Mouse (Mus musculus): ENCODE results near the gene Krcc1. TPM values are rescaled to one million over a fixed set of nuclear protein-coding genes. Genes with fewer than 3 reads are reported as not detected.
"Not testable (repeated sequence)": the region's sequence is repeated elsewhere in the genome, so short reads cannot be mapped to it uniquely, and the experiment has no call there.

The Krcc1 gene
- polyA plus RNA-seq, 1 experiment: 6.9 TPM

GRCm38 (mm10) chr6:71330486-71330885, 59.0 kb downstream of the Krcc1 start:
- no peaks in the 10 kb centered on the region for H3K36me3 ChIP-seq (ENCODE audit: control insufficient read depth, insufficient read depth, low read length)
- WGBS: 70% methylated on average over 7 of the region's 7 CpGs
- H3K4me1 ChIP-seq (ENCODE audit: control insufficient read depth, insufficient read depth, insufficient read length, low read length): no peaks in the 10 kb centered on the region
- H3K27me3 ChIP-seq (ENCODE audit: control insufficient read depth, insufficient read depth, low read length): no peaks in the 10 kb centered on the region
- no peak overlapping the region for H3K4me3 ChIP-seq (ENCODE audit: low read depth, low read length)
- no peak overlapping the region for H3K27ac ChIP-seq (ENCODE audit: insufficient read depth, low read depth, low read length)
- TF ChIP-seq POLR2A (IDR thresholded peaks at IDR 0.05; ENCODE audit: low read depth, low read length) (no peak), CTCF (IDR thresholded peaks at IDR 0.05; ENCODE audit: extremely low read depth, insufficient read length, insufficient replicate concordance, low read depth, low read length) (no peak)

GRCm38 (mm10) chr6:71331491-71331890, 60.0 kb downstream of the Krcc1 start:
- not testable (repeated sequence) for H3K4me3 ChIP-seq (ENCODE audit: low read depth, low read length); H3K36me3 ChIP-seq (ENCODE audit: control insufficient read depth, insufficient read depth, low read length); H3K27ac ChIP-seq (ENCODE audit: insufficient read depth, low read depth, low read length); H3K27me3 ChIP-seq (ENCODE audit: control insufficient read depth, insufficient read depth, low read length); H3K4me1 ChIP-seq (ENCODE audit: control insufficient read depth, insufficient read depth, insufficient read length, low read length)
- WGBS: 75% methylated on average over 2 of the region's 4 CpGs

DNA sequence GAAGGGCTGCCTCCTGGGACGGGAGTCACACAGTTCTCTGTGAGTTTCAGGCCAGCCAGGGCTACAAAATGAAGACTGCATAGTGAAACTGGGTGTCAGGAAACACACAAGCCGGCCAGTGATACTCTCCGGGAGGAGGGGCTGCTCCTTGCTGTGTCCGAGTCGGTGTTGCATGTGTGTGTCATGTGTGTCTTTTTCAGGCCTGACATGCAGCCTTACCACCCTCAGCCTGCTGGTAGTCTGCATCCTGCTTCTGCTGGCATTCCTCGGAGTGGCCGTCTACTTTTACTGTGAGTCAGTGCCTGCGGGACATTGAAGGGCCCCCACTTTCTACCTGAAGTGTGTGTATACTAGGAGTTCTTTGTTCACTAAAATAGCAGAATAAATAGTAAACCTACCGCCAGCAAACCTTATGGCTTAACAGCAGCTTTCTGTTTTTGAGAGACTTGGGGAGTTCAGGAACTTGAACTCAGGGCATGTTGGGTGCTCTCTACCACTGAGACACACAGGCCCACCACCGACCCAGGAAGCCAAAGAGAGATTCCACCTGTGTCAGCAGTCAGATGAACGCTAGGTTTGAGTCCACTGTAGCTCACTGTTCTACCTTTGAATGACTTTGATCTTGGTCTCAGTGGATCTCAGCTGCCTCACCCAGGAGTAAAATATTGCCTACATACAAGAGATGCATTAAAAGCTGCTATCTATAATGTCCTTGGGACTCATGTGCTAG, 60.9 kb downstream of the Krcc1 start:
- 78% methylated on average over 11 of the region's 11 CpGs for WGBS
- no peaks in the 10 kb centered on the region for H3K27me3 ChIP-seq (ENCODE audit: control insufficient read depth, insufficient read depth, low read length)
- no peaks in the 10 kb centered on the region for H3K36me3 ChIP-seq (ENCODE audit: control insufficient read depth, insufficient read depth, low read length)
- no peak overlapping the region for H3K4me3 ChIP-seq (ENCODE audit: low read depth, low read length)
- TF ChIP-seq POLR2A (IDR thresholded peaks at IDR 0.05; ENCODE audit: low read depth, low read length) (no peak), CTCF (IDR thresholded peaks at IDR 0.05; ENCODE audit: extremely low read depth, insufficient read length, insufficient replicate concordance, low read depth, low read length) (no peak)
- H3K27ac ChIP-seq (ENCODE audit: insufficient read depth, low read depth, low read length): no peak overlapping the region
- H3K4me1 ChIP-seq (ENCODE audit: control insufficient read depth, insufficient read depth, insufficient read length, low read length): no peaks in the 10 kb centered on the region

GRCm38 (mm10) chr6:71333031-71333430, 61.6 kb downstream of the Krcc1 start:
- TF ChIP-seq CTCF (IDR thresholded peaks at IDR 0.05; ENCODE audit: extremely low read depth, insufficient read length, insufficient replicate concordance, low read depth, low read length) (no peak), POLR2A (IDR thresholded peaks at IDR 0.05; ENCODE audit: low read depth, low read length) (no peak)
- no peak overlapping the region for H3K4me3 ChIP-seq (ENCODE audit: low read depth, low read length)
- H3K27ac ChIP-seq (ENCODE audit: insufficient read depth, low read depth, low read length): no peak overlapping the region
- no peaks in the 10 kb centered on the region for H3K36me3 ChIP-seq (ENCODE audit: control insufficient read depth, insufficient read depth, low read length)
- 83% methylated on average over 3 of the region's 3 CpGs for WGBS
- H3K27me3 ChIP-seq (ENCODE audit: control insufficient read depth, insufficient read depth, low read length): no peaks in the 10 kb centered on the region
- no peaks in the 10 kb centered on the region for H3K4me1 ChIP-seq (ENCODE audit: control insufficient read depth, insufficient read depth, insufficient read length, low read length)

DNA sequence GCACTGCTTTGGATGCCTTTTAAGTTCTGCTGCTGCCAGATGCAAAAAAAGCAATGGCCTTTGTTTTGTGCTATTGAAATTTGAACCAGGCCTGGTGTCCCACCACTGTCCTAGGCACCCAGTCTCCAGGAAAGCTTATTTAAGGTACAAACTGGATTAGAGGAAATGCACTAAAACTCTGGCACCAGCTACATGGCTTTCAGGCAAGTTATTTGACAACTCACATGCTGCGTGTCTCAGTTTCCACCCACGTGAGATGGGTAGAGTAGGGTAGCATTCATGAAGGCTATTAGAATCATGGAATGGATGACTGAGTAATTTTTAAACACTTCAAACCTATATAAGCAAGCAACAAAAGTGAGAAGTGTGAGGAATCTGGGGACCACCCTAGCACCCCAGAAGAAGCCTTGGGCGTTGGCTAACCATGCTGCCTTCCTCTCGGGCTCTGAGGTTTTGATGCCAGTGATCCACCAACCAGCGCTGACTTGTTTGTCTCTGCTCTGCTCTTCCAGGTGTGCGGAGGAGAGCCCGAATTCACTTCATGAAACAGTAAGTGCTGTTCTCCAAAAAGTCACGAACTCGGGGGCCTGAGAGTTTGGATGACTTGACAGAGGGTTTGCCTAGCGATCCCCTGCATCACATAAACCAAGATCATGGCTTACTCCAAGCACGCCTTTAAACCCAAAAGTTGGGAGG, 62.2 kb downstream of the Krcc1 start:
- H3K27me3 ChIP-seq (ENCODE audit: control insufficient read depth, insufficient read depth, low read length): no peaks in the 10 kb centered on the region
- no peak overlapping the region for H3K4me3 ChIP-seq (ENCODE audit: low read depth, low read length)
- TF ChIP-seq POLR2A (IDR thresholded peaks at IDR 0.05; ENCODE audit: low read depth, low read length): no peak
- TF ChIP-seq CTCF (IDR thresholded peaks at IDR 0.05; ENCODE audit: extremely low read depth, insufficient read length, insufficient replicate concordance, low read depth, low read length): no peak

More for the DNA sequence above, 62.2 kb downstream of the Krcc1 start:
- WGBS: 89% methylated on average over 11 of the region's 11 CpGs
- Histone ChIP-seq H3K27ac (ENCODE audit: insufficient read depth, low read depth, low read length) (no peak overlapping the region), H3K4me1 (ENCODE audit: control insufficient read depth, insufficient read depth, insufficient read length, low read length) (no peaks in the 10 kb centered on the region), H3K36me3 (ENCODE audit: control insufficient read depth, insufficient read depth, low read length) (no peaks in the 10 kb centered on the region)

Other genes with a start within 250 kb of the Krcc1 start
- 10.0 and 23.1 TPM in 2 replicates for gene Thnsl2, start 127.2 kb upstream of the Krcc1 start, polyA plus RNA-seq (2012; rRNA removed)
- 100 and 118 TPM in 2 replicates for gene Fabp1, start 71.8 kb upstream of the Krcc1 start, polyA plus RNA-seq (2012; rRNA removed)
- gene Smyd1, start 50.6 kb downstream of the Krcc1 start, polyA plus RNA-seq (2012; rRNA removed): 0.04 TPM in 1 of 2 replicates, not detected in the other
- 1.3 and 1.9 TPM in 2 replicates for gene Cd8b1, start 51.1 kb downstream of the Krcc1 start, polyA plus RNA-seq (2012; rRNA removed)
- 4.2 and 6.4 TPM in 2 replicates for gene Cd8a, start 101.8 kb downstream of the Krcc1 start, polyA plus RNA-seq (2012; rRNA removed)
- 4.9 and 12.5 TPM in 2 replicates for gene Rmnd5a, start 169.0 kb downstream of the Krcc1 start, polyA plus RNA-seq (2012; rRNA removed)
- gene Rnf103, start 222.2 kb downstream of the Krcc1 start, polyA plus RNA-seq (2012; rRNA removed): 22.1 and 67.6 TPM in 2 replicates

All from small intestine, adult 2 months (tissue).